Mouse (Mus musculus) NIH3T3 (cell line): ENCODE data around the gene Hspa14.
A peak's percentile ranks its signal among the peaks of the same experiment; 100 is the strongest.

ENCODE experiments used
- DNase-seq: peaks from one replicate; pipeline ENCODE4 v3.0.0-alpha.2; 2012; ENCODE audit warnings: low read depth

Hspa14 gene

GRCm38 (mm10) chr2:3512552-3513454 is at the start of gene Hspa14, which contains the start of the genes Gm45902 and Cdnf:
Hspa14 (minus strand) TSS chr2:3512814.
Gm45902 (minus strand) TSS chr2:3512790.
Cdnf (plus strand) TSS chr2:3513030.
- peak; percentile 98 for DNase-seq

DNA sequence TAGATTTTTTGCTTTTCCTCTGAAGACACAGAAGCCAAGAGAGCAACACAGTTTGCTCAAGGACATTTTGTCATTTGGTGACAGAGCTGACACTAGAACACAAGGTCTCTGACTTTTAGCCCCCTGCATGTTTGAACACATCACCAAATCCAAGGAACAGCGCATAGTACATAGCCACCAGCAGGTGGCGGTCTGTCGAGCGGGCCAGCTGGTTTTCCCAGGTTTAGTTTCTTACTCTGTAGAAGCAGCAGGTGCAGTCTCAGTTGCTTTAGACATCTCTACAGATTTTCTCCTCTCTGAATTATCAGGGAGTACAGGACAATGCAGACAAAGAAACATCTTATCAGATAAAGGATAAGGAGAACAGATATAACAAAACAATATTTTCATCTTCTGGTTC is 34.0 kb upstream of the Hspa14 start:
- DNase-seq: peak; percentile 83

- no peak for DNase-seq
Measured at GRCm38 (mm10) chr2:3546055-3546454, 33.4 kb upstream of the Hspa14 start.

DNA sequence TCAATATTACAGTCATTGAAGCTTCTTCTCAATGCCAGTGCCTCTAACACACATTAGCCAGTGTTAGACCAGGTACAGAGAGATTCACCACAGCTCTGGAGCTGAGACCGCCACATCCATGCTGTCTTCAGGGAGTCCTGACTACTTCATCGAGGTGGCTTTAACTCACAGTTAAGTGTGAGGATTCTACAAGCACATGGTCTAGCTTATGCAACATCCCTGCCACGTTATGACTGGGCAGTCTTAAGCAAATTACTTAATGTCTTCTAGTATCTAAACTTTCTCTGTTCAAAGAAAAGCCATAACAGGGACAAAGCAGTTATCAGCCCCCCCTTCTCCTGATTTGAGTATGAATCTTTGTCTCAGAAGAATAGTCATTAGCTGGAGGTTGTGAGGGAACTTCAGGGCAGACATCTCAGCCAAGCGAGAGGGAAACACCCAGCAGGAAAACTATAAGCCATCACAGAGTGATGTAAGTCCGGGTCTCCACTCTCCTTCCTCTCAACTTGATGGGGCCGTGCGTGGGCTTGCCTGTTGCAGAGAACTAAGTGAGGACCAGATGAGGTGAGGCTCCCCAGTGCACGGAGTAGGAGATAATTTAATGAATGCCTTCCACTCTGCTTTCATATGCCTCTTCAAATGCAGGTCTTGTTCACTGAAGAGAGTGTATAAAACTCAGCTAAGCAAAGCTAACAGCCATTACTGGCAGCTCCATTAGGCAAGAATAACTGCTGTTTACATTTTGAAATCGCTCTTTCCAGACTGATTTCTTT is 28.9 kb upstream of the Hspa14 start:
- no peak for DNase-seq

GRCm38 (mm10) chr2:3526288-3526687 is 13.7 kb upstream of the Hspa14 start:
- DNase-seq: no peak

DNA sequence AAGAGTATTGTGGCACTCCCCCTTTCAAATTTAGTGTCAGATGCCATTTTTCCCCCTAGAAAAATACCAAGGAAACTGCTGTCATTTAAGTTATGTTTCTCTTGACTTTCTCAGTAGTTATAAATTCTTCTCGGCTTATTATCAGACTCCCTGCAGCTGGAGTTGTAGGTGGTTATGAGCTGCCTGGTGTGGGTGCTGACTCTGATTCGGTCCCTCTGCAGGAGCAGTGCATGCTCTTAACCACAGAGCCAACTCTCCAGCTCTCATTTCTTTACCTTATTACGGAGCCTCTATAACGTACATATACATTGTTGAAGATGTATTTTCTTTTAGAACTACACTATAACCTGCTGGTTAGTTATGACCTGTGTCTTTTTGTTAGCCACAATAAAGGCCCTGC is 9.9 kb upstream of the Hspa14 start:
- no peak for DNase-seq

DNA sequence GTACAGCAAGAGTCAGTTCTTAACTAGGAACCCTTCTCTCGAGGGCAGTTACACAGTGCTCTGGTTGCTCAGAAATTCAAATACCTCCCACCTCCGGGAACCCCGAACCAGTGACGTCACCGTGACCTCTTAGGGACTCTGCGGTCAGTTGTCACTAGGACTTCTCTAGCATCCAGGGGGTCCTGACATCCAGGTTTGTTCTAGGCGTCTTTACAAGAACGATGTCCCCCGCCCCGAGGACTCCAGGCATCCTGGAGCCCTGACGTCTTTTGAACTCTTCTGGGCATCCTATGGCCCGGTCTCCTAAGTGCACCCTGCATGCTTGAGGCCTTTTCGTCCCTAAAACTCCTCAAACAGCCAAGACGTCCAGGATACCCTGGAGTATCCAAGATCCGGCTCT is 538 bp downstream of the Hspa14 start:
- peak; percentile 45 for DNase-seq

DNA sequence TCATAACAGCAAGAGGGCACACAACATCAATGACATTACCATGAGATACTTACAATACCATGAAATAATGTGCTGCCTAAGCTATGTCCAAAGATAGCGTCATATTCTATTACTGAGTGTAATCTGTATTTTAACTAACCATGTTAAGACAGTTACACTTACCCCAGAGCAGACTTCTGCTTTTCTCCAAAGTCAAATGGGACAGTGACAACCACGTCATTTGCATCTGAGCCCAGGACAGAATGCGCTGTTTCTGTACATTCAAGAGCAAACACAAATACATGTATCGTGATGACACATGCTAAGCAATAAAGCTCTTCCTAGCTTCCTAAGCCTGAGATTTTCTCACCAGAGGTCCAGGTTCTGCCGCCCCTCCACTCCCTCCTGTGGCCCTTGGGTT is 11.7 kb downstream of the Hspa14 start:
- no peak for DNase-seq

DNA sequence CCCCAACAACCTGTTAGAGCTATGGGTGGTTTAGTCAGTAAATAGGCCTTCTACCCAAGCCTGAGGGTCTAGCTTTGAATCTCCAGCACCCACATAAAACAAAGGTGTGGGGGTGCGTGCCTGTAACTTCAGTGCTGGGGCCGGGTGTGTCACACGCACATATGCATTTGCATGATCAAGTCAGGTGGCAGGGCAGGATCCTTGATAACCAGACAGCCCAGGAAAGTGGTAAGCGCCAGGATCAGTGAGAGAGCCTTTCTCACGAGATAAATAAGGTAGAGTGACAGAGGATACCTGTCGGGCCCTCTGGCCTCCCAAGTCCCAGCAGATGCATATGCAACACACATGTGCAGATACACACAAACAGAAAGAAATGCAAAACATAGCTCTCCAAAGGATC is 13.1 kb downstream of the Hspa14 start:
- no peak for DNase-seq

- no peak for DNase-seq
Measured at GRCm38 (mm10) chr2:3493833-3494409, 18.7 kb downstream of the Hspa14 start.

DNA sequence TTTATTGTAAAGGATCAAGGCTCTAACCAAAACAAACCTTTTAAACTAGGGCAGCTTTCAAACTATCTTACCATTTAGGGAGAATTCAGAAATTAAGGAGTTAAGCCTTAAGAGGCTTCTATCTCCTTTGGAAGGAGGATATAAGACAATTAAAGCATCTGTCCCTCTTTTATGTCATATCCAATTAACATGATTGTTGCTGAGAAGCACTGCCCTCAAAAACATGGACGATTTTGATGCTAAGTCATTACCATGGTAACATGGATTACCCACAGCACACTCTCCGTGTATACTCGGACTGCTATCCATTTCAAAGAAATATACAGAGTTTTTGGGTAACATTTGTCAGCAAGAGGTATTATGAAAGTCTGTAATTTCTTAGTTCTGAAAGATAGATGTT is 22.8 kb downstream of the Hspa14 start:
- no peak for DNase-seq

DNA sequence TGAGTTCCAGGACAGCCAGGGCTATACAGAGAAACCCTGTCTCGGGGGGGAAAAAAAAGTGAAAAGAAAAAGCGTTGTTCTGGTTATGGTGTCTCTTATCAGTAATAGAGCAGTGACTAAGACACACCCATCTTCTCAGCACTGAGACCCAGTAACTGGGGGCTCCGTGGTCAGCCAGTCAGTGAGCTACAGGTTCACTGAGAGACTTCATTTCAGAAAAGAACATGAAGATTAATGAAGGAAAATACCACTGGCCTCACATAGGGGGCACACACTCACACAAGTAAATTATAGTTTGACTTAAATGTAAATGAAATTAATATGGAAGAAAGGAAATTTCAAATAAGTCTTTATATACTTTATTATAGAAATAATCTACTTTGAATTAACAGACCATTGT is 32.4 kb downstream of the Hspa14 start:
- DNase-seq: peak; percentile 14

DNA sequence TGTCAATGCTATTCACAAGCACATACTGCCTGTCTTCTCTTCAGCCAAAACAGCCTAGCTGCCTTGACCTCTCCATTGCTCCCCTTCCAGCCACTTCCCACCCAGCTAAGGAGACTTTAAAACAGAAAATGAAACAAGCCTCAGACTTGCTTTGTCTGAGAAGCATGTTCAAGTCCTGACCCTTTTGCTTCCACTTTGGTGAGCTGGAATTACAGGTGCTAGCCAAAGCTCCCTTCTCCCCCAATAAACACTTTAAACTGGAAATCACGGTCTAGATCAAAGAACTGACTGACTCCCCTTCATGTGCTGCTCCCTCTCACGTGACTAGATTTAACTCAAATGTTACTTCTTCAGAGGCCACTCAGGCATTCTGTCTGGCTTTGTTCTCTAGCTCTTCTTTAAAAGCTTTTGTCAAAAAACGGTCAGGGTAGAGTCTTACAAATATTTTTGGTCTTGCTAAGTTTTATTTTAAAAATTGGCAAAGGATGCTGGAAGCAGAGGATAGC is 36.8 kb downstream of the Hspa14 start:
- peak; percentile 23 for DNase-seq

DNA sequence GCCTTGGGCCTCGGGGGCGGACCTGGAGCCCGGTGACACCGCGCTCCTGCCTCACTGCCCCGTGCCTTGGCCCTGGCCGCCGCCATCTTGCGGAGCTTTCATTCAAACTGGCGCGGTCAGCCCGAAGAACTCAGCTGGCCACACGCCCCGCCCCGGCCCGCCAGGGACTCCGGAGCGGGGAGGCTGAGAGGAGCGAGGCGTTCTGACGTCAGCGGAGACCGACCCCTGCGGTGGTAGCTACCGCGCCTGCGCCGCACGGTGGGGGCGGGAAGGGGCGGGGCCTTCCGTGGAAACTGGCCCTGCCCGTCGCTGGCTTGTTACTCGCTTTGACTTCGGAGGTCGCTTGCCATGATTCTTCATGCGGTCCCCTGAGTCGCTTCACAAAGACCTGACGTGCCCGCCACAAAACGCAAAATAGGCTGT is 37.7 kb downstream of the Hspa14 start, which contains the start of gene Suv39h2:
TSS of gene Suv39h2 (minus strand) at position 171 of the 423 bp plus-strand sequence.
- DNase-seq: peak; percentile 99

DNA sequence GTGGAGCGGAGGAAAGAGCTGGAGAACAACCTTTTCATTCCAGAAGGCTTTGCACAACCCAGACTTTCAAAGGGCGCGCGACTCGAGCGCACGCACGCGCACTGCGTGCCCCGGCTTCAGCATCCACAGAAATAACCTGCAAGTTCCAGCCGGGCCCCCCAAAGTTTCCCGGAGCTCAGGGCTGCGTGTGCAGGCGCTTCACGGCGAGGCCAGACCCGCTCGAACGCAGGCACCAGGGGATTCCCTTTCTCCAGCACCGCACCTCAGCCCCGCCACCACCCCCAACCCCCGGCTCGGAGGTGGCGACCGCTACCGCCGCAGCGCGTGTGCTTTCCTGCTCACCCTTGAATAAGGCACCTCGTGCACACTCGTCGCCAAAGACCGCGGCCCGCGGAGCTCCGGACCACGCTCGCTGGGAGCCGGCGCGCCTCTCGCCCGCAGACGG is 38.2 kb downstream of the Hspa14 start:
- peak; percentile 81 for DNase-seq

DNA sequence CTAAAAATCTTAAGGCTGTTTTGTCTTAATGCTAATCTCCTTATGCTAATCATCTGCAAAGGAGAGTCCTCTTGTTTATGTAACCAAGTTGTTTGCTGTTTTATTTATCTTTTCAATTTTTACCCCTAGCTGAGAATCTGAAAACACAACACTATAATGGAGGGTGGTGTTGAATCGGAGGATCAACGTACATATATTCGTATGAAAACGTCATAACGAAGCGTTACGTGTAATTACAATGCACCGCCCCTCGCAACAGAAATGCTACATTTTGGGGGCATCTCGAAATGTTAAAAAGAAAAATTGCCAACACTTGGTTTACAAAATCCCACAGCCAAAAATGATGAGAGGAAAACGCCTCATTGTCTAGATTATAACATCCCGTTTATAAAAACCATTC is 38.7 kb downstream of the Hspa14 start:
- DNase-seq: no peak

DNA sequence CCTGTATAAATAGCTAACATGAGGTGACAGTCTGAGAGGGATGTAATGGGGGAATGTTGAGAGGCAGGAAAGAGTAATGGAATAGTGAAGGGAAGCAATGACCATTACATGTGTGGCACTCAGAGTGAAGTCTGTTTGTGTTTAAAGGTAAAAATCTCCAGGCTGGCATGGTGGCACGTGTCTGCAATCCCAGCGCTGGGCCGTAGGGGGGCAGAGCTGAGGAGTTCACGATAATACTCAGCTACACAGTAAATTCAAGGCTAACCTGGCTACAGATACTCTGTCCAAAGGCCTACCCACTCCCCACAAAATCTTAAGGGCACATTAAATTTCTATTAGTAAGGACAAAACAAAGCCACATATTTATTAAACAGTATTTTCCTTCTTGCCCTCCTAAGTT is 56.0 kb downstream of the Hspa14 start:
- DNase-seq: no peak

GRCm38 (mm10) chr2:3453096-3453495 is 59.5 kb downstream of the Hspa14 start:
- DNase-seq: peak; percentile 11

- no peak for DNase-seq
Measured at GRCm38 (mm10) chr2:3449431-3449830, 63.2 kb downstream of the Hspa14 start.

- DNase-seq: no peak
Measured at GRCm38 (mm10) chr2:3445984-3446383, 66.6 kb downstream of the Hspa14 start.

DNA sequence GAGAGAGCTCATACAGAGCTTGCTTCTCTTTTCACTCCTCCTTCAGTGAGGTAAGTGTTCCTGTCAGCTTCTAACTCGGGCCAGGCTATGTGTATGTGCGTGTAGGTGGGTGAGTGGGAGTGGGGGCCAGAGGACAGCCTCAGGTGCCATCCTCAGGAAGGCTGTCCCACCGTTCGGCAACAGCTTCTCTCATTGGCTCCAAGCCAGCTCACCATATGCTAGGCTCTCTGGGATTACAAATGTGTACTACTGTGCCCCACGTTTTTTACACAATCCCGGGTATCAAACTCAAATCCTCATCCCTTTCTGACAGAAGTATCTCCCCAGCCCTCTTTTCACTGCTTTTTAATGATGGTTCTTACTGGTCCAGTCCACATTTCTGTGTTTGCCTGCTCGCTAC is 68.4 kb downstream of the Hspa14 start:
- no peak for DNase-seq
